Comparison of ENCODE assay signal across 31 mouse cellular contexts in genomic region chr3:108933557-108933956, GRCm38 (mm10). TPM values are rescaled to one million over a fixed set of nuclear protein-coding genes. Genes with fewer than 3 reads are reported as not detected.
DNase-seq lines count a peak whose midpoint lies in the region; ATAC-seq and TF ChIP-seq lines count a peak whose summit lies in the region.
"Had no signal": no experiment of that assay in that cellular context is flagged by ENCODE, and none has a peak within 500 bp of the region (broad histone marks: within the 10 kb centered on the region; RNA-seq: fewer than 3 reads in every experiment).

No protein-coding gene starts in this region.

- no peaks in the 10 kb centered on the region for H3K27me3 ChIP-seq in heart, embryonic 12.5 days (replicated peaks)
- H3K27me3 ChIP-seq in thymus, adult 2 months (ENCODE audit: control insufficient read depth, insufficient read depth, low read length), result no peaks in the 10 kb centered on the region
- H3K27me3 ChIP-seq: embryonic facial prominence, embryonic 13.5 days; forebrain, embryonic 12.5 days; forebrain, embryonic 15.5 days; heart, embryonic 15.5 days had no signal

- no peak overlapping the region for H3K9ac ChIP-seq in heart, embryonic 12.5 days
- H3K9ac ChIP-seq: embryonic facial prominence, embryonic 13.5 days; forebrain, embryonic 12.5 days; forebrain, embryonic 15.5 days; heart, embryonic 15.5 days; hindbrain, embryonic 14.5 days had no signal

- TF ChIP-seq POLR2A in thymus, adult 2 months (IDR thresholded peaks at IDR 0.05; ENCODE audit: control insufficient read depth, extremely low read depth, insufficient read depth, low read length, poor library complexity), result no peak

- no peak for TF ChIP-seq CTCF in thymus, adult 2 months (IDR thresholded peaks at IDR 0.05; ENCODE audit: borderline replicate concordance, control insufficient read depth, extremely low read depth, insufficient read depth, low read length, poor library complexity)

- peak; percentile 12 for DNase-seq in adrenal gland, postnatal 25 days
- DNase-seq in adrenal gland, adult 18-20 months (ENCODE audit: low spot score in 2 of 2), result no peak
- no peak for DNase-seq in heart, postnatal 25 days (ENCODE audit: low spot score)
- peak; percentile 37 for DNase-seq in 3134 (ENCODE audit: extremely low read depth, insufficient read length, low spot score)
- no peak for DNase-seq in thymus, adult 2 months
- DNase-seq: cerebellum, adult 11-12 months; cerebellum, adult 8-10 months; cerebellum, postnatal 10 days; cerebellum, postnatal 36 days; embryo, embryonic 11 days; gastrocnemius, postnatal 25 days; heart, postnatal 10 days; heart, postnatal 4 days; kidney, adult 18-20 months had no signal

- no peak overlapping the region for H3K27ac ChIP-seq in heart, embryonic 12.5 days (ENCODE audit: poor library complexity, severe bottlenecking)
- no peak overlapping the region for H3K27ac ChIP-seq in thymus, adult 2 months (ENCODE audit: control insufficient read depth, insufficient read depth, low read length)
- H3K27ac ChIP-seq: embryonic facial prominence, embryonic 10.5 days; embryonic facial prominence, embryonic 13.5 days; forebrain, embryonic 12.5 days; forebrain, embryonic 15.5 days; heart, embryonic 15.5 days; hindbrain, embryonic 14.5 days; hindbrain, postnatal 0 days had no signal

- WGBS in heart, embryonic 12.5 days, result 87% methylated on average over 6 of the region's 6 CpGs
- WGBS in thymus, adult 2 months, result 94% methylated on average over 6 of the region's 6 CpGs

- H3K4me2 ChIP-seq in heart, embryonic 12.5 days, result no peak overlapping the region
- H3K4me2 ChIP-seq: embryonic facial prominence, embryonic 13.5 days; forebrain, embryonic 12.5 days; forebrain, embryonic 15.5 days; heart, embryonic 11.5 days; heart, embryonic 15.5 days; hindbrain, embryonic 14.5 days had no signal

- 0 out of 2 replicates have a peak, but pooled peaks cover 4% of the 10 kb centered on the region for H3K9me3 ChIP-seq in heart, embryonic 12.5 days (replicated peaks)
- H3K9me3 ChIP-seq: embryonic facial prominence, embryonic 10.5 days; embryonic facial prominence, embryonic 13.5 days; forebrain, embryonic 15.5 days; heart, embryonic 15.5 days had no signal

- peak; percentile 72; the same call in 1 of the 2 replicates for ATAC-seq in heart, embryonic 12.5 days (ENCODE audit: insufficient number of reproducible peaks, low FRiP score)
- ATAC-seq: activated CD4-positive, CD25-positive, alpha-beta regulatory T cell, adult 4 months; forebrain, embryonic 15.5 days; hindbrain, postnatal 0 days; inflammation-experienced regulatory T-cells, adult 6 months; intestine, embryonic 16.5 days had no signal

- intact Hi-C loops in heart, postnatal 25 days (cut with DNase I), result no loop called here

- no peak overlapping the region for H3K4me3 ChIP-seq in heart, embryonic 12.5 days
- H3K4me3 ChIP-seq in thymus, adult 2 months (ENCODE audit: control insufficient read depth, insufficient read depth, low read length), result no peak overlapping the region
- H3K4me3 ChIP-seq: embryonic facial prominence, embryonic 10.5 days; embryonic facial prominence, embryonic 13.5 days; erythroblast, embryonic 14.5 days; forebrain, embryonic 12.5 days; forebrain, embryonic 15.5 days; heart, embryonic 15.5 days had no signal

- H3K4me1 ChIP-seq in heart, embryonic 12.5 days (replicated peaks), result no peaks in the 10 kb centered on the region
- no peaks in the 10 kb centered on the region for H3K4me1 ChIP-seq in thymus, adult 2 months (replicated peaks; ENCODE audit: control insufficient read depth, insufficient read depth, low read length)
- H3K4me1 ChIP-seq: embryonic facial prominence, embryonic 10.5 days; embryonic facial prominence, embryonic 13.5 days; forebrain, embryonic 12.5 days; forebrain, embryonic 15.5 days; heart, embryonic 15.5 days had no signal

- H3K36me3 ChIP-seq in heart, embryonic 12.5 days, result no peaks in the 10 kb centered on the region
- H3K36me3 ChIP-seq in thymus, adult 2 months (ENCODE audit: control insufficient read depth, insufficient read depth, low read length), result no peaks in the 10 kb centered on the region
- H3K36me3 ChIP-seq: embryonic facial prominence, embryonic 10.5 days; embryonic facial prominence, embryonic 13.5 days; forebrain, embryonic 12.5 days; forebrain, embryonic 15.5 days; heart, embryonic 15.5 days had no signal

RNA-seq across cellular contexts. Expression of gene Henmt1, which starts 6.1 kb away (rescaled TPM):
- total RNA-seq in adrenal gland, postnatal 25 days (2021), result not detected in 2 replicates
- total RNA-seq in adrenal gland, adult 18-20 months (2021), result not detected
- polyA plus RNA-seq in heart, embryonic 12.5 days (2016; fragmentation: Nextera tagmentation; extraction: Ambion mirVana), result 0.20 TPM in 1 of 2 replicates, not detected in the other
- not detected for total RNA-seq in heart, postnatal 25 days (2021)
- 0.96 and 1.5 TPM in 2 replicates for polyA plus RNA-seq in thymus, adult 2 months (2012; rRNA removed)
- total RNA-seq: gastrocnemius, adult 8-10 months; gastrocnemius, postnatal 25 days; heart, adult 8-10 months; heart, postnatal 10 days; heart, postnatal 4 days had no signal
- polyA plus RNA-seq: erythroblast, embryonic 14.5 days; heart, embryonic 15.5 days had no signal

RNA-seq across cellular contexts. Expression of gene Gm9857, which starts 6.7 kb away (rescaled TPM):
- total RNA-seq in adrenal gland, postnatal 25 days (2021), result not detected in 2 replicates
- not detected for total RNA-seq in adrenal gland, adult 18-20 months (2021)
- not detected in 2 replicates for polyA plus RNA-seq in heart, embryonic 12.5 days (2016; fragmentation: Nextera tagmentation; extraction: Ambion mirVana)
- total RNA-seq in heart, postnatal 25 days (2021), result not detected
- 2.4 and 3.1 TPM in 2 replicates for polyA plus RNA-seq in thymus, adult 2 months (2012; rRNA removed)
- total RNA-seq: gastrocnemius, adult 8-10 months; gastrocnemius, postnatal 25 days; heart, adult 8-10 months; heart, postnatal 10 days; heart, postnatal 4 days; hindbrain, postnatal 0 days had no signal
- polyA plus RNA-seq: activated CD4-positive, CD25-positive, alpha-beta regulatory T cell, adult 4 months; cortical plate, adult 2 months; embryonic facial prominence, embryonic 10.5 days; embryonic facial prominence, embryonic 13.5 days; erythroblast, embryonic 14.5 days; forebrain, embryonic 12.5 days; heart, embryonic 11.5 days; heart, embryonic 15.5 days; hindbrain, embryonic 14.5 days; inflammation-experienced regulatory T-cells, adult 6 months; intestine, embryonic 16.5 days had no signal

RNA-seq across cellular contexts. Expression of gene Prpf38b, which starts 22.0 kb away (rescaled TPM):
- total RNA-seq in adrenal gland, postnatal 25 days (2021), result 77.1 and 78.8 TPM in 2 replicates
- total RNA-seq in adrenal gland, adult 18-20 months (2021), result 10 to 100 TPM; 56.6 to 73.2 TPM
- polyA plus RNA-seq in heart, embryonic 12.5 days (2016; fragmentation: Nextera tagmentation; extraction: Ambion mirVana), result 64.7 and 72.6 TPM in 2 replicates
- 10 to 100 TPM; 18.8 to 20.6 TPM for total RNA-seq in heart, postnatal 25 days (2021)
- polyA plus RNA-seq in thymus, adult 2 months (2012; rRNA removed), result 141 and 181 TPM in 2 replicates

RNA-seq across cellular contexts. Expression of gene Fndc7, which starts 43.7 kb away (rescaled TPM):
- 0.57 and 0.79 TPM in 2 replicates for total RNA-seq in adrenal gland, postnatal 25 days (2021)
- under 1 TPM; 0.43 to 0.74 TPM for total RNA-seq in adrenal gland, adult 18-20 months (2021)
- 0.04 TPM in 1 of 2 replicates, not detected in the other for polyA plus RNA-seq in heart, embryonic 12.5 days (2016; fragmentation: Nextera tagmentation; extraction: Ambion mirVana)
- under 1 TPM in 1 of 2 experiments, not detected in 1; 0.05 TPM for total RNA-seq in heart, postnatal 25 days (2021)
- 3.4 and 3.5 TPM in 2 replicates for polyA plus RNA-seq in thymus, adult 2 months (2012; rRNA removed)
- total RNA-seq: gastrocnemius, adult 8-10 months; gastrocnemius, postnatal 25 days had no signal
- polyA plus RNA-seq: erythroblast, embryonic 14.5 days; forebrain, embryonic 12.5 days; forebrain, embryonic 15.5 days; heart, embryonic 11.5 days; hindbrain, embryonic 11.5 days; hindbrain, embryonic 14.5 days had no signal

Comparison
In these comparisons a context has a peak if more than half of its experiments do, and no peak if none do; other contexts are left out.
1. DNase-seq: peak in adrenal gland, postnatal 25 days (single experiment) and 3134 (single experiment); none in adrenal gland, adult 18-20 months (0 of 2), heart, postnatal 25 days (single experiment) and thymus, adult 2 months (single experiment).